Mouse (Mus musculus) T-helper 1 cell (primary cell): Measurements from ENCODE around the gene Pnliprp2.

Experiments used
- in situ Hi-C: fragments of 300-600 bp; cut with MboI, MseI; formaldehyde crosslinking; loops from one replicate; pipeline ENCODE4 v1.15.1; 2025; ENCODE audit warnings: high pct_unique_total_duplicates

Gene Pnliprp2

DNA sequence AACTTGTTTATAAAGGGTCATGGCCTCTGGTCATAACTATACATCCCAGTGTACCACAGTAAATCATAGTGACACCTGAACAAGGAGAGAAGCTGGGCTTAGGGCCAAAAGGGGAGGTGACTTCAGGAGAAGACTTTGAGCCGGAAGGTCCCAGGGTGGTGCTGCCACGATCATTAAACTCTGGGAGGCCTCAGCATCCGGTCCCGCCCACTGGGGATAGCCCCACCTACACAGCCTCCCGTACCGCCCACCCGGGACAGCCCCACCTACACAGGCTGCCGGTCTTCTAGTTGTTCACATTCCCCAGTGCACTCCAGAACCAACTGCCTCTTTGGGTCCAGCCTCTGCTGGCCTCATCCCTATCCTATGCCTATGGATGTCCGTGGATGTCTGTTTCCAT lies at the start of gene Pnliprp2:
Gene Pnliprp2, plus strand, starts transcription at position 297 of the 400 bp plus-strand sequence.
- in situ Hi-C loops, result loop anchor here (10.0 kb wide), 1 partner anchor 745 kb away; no protein-coding TSS in a partner anchor

DNA sequence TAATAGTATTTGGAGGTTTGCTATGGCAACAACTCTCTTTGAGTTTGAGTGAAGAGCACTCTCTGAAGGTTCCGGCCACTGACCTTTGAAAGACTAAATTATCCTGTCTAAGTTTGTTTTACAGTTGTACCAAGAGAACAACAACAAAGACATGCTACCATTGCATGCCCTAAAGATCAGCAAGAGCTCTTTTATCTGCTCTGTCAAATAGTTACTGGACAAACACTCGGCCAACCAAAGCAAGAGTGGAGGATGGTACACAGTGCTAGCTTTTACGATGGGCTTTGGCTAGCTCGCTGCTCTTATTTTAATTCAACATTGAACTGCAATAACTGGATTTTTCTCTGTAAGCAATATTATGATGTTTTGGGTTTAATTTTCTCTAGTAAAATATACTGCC lies 41.6 kb upstream of the Pnliprp2 start:
- in situ Hi-C loops, result no loop called here

DNA sequence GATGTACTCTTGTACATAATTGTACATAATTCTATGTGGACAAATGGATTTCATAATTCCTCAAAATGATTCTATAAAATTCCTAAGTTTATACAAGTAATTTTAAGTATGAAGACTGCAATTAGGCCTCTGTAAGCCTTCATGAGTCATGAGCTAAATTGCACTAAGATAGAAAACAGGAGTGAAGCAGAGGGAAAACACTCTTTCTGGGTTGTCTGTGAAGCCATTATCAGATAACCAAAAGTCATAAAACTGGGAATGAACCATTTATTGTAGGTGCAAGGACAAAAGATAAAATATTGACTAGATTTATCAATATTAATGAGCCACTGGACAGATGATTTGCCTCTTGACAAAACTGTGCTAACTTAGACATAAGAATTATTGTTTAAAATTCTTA lies 39.1 kb upstream of the Pnliprp2 start:
- in situ Hi-C loops, result no loop called here

DNA sequence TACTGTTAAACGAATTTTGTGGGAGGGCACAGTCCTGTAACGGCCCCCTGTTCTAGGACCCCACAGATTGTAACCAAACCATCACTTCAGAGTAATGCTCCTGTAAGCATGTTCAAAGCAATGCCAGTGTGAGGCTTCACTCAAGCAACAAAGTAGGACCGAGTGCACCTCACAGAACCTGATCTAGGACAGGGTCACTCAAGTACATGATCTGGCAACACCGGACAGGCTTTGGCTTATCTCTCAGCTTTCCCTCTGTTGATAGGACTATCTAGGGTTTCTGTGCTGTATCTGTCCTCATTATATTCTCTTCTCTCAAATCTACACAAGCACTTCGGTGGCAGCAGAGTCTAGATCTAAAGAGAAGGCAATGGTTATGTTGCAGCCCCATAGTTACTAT lies 33.0 kb upstream of the Pnliprp2 start:
- in situ Hi-C loops, result no loop called here

DNA sequence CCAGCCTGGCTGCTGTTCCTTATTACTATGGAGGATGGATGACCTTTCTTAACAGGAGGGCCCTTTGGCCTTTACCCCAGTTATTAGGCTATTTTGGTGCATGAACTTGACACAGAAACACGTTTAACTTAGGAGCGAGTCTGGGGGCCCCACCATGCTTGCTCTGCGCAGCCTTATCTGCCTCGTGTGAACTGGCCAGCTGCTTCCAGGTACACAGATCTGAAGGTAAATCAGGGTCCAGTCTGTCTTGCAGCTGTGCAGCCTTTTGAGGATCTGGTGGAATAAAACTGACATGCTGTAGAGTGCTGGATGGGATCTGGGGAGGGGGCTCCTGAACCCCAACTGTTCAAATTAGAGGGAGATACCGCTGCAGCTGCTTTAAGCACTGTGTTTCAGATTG lies 31.8 kb upstream of the Pnliprp2 start:
- in situ Hi-C loops, result no loop called here

DNA sequence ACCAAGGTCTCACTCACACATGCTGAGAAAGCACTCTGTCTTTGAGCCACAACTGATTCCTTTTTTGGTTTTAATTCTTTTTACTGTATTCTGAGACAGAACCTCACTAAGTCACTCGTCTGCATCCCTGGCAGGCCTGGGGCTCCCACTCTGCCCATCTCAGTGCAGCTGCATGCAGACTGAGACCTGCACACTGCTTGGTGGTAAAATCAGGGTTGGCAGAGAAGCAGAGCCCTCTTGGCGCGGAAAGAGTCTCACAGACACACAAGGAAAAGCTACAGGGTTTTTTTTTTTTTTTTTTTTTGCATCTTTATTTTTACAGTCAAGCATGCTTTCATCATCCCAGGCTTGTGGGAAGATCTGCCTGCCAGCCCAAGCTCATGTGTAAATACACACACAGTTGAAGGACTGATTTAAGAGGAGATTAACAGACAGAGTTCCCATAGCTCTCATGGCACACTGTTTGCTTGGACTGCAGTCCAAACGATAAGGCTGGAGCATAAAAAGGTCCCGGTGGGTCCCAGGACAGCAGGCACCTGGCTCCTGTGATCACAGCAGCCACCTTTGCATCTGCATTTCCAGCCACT lies 31.0 kb upstream of the Pnliprp2 start, which contains the start of gene Pnliprp1:
Gene Pnliprp1, plus strand, starts transcription at position 443 of the 587 bp plus-strand sequence.
- in situ Hi-C loops, result no loop called here

DNA sequence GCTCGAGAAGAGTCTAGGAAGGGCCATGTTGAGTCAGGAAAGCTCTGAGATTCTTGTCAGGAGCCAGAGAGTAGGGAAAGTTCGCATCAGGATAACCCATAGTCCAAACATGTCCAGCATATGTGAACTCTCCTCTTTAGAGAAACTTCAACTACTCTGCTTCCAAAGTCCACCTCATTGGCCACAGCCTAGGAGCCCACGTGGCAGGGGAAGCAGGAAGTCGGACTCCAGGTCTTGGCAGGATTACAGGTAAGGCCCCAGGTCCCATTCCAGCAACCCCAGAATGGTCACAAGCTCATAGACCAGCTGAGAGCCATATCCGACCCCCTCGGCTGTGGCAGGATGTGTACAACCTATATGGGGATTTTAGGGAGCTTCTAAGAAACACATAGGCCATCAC lies 26.3 kb upstream of the Pnliprp2 start:
- in situ Hi-C loops, result no loop called here

DNA sequence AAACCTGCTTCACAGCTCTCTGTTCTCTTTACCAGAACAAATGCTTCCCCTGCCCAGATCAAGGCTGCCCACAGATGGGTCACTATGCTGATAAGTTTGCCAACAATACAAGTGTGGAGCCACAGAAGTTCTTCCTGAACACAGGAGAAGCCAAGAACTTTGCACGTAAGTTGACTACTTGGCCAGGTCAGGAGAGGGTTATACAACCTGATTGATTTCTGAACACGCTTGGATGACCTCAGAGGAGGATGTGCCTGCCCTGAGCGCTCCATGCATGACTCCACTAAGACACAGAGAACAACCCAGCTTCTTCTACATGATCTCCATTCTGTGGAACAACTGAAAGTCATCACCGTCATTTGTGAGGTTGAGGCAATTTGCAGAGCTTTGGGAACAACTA lies 21.4 kb upstream of the Pnliprp2 start:
- in situ Hi-C loops, result no loop called here

DNA sequence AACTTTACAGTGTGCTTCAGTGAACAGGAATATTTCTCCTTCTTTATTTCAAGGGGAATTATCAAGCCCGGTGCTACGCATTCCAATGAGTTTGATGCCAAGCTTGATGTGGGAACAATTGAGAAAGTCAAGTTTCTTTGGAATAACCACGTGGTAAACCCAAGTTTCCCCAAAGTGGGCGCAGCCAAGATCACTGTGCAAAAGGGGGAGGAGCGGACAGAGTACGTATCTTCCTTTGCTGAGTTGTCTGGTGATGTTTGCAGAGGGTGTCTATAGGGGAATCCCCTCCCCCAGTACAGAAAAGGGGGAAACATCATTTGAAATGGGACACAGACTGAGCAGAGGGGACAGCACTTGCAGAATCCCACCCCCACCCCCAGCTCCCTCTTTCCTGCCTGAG lies 18.5 kb upstream of the Pnliprp2 start:
- in situ Hi-C loops, result no loop called here

DNA sequence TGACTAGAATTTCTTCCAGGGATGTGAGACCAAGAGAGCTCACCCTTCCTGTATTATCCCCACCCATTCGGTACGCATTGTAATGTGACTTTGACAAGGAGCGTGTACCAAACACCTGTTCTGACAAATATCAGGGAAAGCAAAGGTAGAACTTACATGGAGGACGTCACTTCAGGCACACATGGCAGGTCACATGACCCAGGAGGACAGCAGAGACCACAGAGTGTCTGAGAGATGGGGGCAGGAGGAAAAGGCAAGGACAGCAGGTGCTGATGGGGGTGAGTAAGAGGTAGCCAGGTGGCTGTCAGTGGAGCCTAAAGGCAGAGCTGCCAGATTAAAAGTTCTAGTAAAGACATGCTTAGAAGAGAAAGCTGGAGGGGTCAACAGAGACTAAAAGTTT lies 16.8 kb upstream of the Pnliprp2 start:
- in situ Hi-C loops, result no loop called here

DNA sequence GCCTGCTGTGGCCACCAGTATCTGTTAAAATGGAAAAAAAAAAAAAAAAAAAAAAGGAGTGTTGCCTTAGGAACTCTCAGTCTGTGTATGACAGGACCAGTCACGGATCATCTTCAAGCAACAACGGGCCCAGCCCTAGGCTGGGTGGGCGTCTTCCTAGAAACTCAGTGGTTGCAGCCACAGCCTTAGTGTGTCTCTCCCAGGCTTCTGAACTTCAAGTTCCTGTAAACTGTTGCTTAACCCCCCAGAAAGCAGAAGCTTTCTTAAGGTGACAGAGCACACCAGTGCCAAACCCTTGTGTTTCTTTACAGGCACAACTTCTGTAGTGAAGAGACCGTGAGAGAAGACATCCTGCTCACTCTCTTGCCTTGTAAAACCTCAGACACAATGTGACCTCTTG lies 15.8 kb upstream of the Pnliprp2 start:
- in situ Hi-C loops, result no loop called here

DNA sequence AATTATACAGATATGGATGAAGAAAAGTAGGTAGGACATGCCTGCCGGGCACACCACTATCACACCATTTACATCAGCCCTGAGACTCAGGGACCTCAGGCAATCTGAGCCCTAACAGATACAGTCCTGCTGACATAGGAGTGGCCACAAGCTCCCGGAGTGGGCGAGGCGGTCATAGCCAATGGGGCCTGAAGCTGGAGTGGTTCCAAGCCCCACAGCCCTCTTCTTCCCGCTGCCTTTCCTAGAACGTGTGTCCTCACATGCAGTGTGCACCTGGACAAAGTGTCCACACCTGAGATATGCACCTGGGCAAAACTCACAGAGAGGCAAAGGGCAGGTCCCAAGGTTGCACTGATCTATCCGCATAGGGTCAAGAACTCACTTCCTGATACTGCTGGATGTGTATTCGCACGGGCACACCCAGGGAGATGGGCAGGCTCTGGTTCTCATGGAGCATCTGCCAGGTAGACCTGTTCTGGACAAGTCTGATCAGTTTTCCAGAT lies 12.0 kb upstream of the Pnliprp2 start:
- in situ Hi-C loops, result no loop called here

DNA sequence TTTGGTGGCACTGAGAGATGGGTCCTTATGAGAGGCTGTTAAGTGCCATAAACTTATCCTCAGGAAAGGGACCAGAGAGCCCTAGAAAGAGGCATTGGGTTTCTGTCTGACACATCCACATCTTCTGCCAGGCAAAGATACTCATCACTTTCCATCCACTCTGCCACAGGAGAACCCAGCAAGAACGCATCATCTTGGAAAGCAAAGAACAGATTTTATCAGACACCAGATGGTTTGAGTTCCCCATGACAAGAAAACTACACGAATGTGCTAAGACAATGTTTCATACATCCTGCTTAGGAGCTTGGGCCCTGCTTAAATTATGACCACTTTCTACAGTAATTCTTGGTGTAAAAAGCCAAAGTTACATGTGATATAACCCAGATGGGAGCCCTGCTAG lies 8.7 kb upstream of the Pnliprp2 start:
- in situ Hi-C loops, result loop anchor here (10.0 kb wide), 1 partner anchor 754 kb away; no protein-coding TSS in a partner anchor

DNA sequence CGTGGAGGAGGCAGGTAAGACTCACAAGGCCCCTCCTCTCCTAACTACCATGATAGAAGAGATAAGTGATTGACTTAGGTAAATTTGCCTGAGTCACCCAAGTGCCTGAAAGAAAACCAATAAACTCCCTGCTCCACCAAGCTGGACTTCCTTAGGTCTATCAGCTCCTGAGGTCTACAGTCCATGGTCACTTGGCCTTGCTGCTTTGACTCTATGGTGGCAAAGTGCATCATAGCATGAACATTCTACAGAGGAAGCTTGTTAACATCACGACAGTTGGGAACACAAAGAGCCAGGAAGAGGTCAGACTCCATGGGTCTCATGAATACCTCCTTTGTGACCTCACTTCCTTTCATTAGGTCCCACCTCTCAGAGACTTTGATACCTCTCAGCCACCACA lies 8.0 kb upstream of the Pnliprp2 start:
- in situ Hi-C loops, result loop anchor here (10.0 kb wide), 1 partner anchor 753 kb away; no protein-coding TSS in a partner anchor

DNA sequence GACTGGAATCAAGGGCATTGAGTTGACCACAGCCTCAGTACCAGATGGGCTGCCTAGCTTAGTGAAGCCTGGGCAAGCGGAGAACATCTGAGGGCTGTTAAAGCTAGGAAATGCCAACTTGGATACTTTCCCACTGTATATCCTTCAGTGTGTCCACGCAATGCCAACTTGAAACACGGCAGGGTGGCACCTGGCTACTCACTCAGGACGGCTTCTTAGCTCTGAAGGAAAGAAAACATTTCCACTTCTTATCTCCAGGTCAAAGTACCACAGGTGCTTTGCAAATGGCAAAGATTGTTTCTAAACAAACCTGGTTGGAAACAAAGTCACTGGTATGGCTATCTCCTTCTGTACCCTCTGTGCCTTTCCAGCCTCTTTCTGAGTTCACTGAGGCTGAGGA lies 648 bp upstream of the Pnliprp2 start:
- in situ Hi-C loops, result loop anchor here (10.0 kb wide), 1 partner anchor 746 kb away; no protein-coding TSS in a partner anchor

DNA sequence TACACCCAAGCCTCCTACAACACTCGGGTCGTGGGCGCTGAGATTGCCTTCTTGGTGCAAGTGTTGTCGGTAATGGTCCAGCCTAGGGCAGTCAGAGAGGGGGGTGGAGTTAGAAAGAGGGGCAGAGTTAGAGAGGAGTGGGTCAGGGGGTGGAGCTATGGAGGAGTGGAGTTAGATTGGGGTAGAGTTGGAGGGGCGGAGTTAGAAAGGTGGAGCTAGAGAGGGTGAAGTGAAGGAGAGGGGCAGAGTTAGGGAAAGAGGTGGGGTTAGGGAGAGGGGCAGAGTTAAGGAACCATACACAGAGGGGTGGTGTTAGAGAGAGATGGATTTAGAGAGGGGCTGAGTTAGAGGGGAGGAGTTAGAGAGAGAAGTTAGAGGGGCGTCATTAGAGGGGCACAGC lies 2.8 kb downstream of the Pnliprp2 start:
- in situ Hi-C loops, result no loop called here

DNA sequence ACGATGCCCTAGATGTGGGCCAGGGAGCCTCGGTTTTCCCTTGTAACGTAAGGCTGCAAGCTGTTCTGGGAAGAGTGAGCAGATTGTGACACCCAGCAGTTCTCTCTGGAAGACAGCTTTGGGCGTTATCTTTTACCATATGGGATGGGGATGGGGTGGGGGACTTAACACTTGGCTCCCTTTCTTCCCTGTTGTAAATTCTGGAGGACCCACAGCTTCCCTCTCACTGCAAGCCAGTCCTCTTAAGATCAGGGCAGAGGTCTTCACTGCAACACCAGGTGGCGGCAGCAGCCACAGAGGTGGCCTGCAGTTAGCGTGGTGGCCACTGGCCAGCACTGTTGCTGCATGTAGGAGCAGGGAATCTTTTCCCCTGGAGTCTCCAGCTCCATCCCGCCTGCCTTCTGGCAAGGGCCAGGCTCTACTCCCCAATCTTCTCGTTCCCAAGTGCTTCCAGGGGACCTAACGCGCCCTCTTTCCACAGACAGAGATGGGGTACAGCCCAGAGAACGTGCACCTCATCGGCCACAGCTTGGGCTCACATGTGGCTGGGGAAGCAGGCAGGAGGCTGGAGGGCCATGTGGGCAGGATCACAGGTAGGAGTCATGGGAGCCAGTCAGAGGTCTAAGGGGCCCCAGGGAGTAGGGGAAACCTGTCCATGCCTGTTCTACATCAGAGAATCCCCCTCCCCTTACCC lies 3.5 kb downstream of the Pnliprp2 start:
- in situ Hi-C loops, result no loop called here

DNA sequence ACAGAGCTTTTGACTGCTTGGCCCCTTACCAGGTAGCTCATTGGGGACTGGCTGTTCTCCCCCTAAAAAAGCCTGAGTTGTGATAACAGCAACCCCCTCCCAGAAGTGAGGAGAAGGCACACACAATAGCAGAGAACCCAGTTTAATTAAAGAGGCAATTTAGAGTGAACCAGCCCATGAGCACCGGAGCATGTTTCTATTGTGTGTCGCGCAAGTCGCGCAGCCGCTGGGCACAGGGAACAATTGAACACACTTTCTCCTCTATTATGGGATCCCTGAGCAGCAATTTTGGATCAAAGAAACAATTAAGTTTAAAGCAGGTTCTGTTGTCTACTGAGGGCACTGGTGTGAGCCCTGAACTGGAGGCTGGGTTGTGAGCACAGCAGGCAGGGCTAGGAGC lies 7.8 kb downstream of the Pnliprp2 start:
- in situ Hi-C loops, result no loop called here

DNA sequence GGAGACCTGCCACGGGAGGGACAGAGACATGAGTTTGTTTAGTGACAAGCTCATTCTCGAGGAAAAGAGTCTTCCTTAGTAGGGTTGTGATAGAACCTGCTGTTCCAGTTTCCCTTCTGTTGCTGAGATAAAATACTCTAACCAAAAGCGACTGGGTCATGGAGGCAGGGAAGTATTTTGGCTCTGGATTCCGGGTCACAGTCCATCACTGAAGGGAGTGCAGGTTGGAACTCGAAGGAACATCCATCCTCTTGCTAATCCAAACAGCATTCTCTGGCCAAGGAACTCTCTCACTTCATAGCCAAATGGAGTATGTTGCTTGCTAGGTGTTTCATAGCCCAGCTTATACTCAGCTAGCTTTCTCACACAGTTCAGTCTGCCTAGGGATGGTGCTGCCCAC lies 16.9 kb downstream of the Pnliprp2 start:
- in situ Hi-C loops, result loop anchor here (10.0 kb wide), 1 partner anchor 748 kb away; no protein-coding TSS in a partner anchor

DNA sequence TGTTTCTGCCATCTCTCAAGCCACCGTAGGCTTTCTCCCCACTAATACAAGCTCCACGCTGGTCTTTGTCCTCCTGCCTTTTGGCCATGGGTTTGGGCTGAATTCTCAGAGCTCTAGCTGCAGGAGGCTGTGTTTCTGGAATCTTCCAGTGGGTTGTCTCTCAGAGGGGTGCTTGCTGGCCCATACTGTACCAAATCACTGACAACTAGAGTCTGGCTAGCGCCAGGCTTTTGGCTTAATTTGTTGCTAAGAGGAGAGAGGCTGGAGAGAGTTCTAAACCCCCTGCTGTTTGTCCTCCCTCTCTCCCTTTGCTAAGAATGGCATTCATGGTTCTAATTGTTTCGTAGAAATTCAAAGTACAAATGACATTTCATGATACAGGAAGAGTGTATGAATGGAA lies 22.0 kb downstream of the Pnliprp2 start:
- in situ Hi-C loops, result no loop called here

DNA sequence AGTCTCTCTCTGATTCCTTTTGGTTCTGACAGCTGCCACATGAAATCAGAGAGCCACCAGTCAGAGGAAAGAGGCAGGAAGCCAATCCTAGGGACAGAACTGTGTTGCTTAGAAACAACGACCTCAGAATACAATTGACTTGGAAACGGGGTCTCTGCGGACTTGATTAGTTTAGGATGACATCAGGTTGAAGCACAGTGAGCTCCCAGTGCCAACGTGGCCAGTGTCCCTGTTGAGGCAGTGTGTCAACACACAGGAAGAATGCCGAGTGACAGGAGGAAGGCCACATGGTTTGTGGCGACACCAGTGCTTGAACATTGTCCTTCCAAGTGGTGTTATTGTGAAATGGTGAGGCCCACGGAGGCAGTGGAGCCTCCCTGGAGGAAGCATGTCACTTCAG lies 24.4 kb downstream of the Pnliprp2 start:
- in situ Hi-C loops, result no loop called here

DNA sequence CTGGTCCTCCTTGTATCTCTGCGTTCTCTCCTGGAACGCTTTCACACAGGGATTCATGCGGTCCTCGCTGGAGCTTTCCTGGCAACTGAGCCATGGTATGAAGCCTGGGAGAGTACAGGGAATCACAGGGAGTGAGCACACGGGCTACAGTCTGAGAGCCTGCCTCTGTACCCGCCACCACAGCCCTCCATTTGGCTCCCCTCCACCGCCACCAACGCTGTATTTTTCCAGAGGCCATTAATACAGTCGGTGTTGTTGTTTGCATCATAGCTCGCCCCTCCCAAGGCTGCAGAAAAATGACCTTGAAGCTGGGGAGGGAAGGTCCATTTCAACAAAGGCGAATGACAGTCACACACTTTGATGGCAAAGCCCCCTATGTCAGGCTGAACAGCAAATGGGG lies 29.7 kb downstream of the Pnliprp2 start:
- in situ Hi-C loops, result no loop called here

DNA sequence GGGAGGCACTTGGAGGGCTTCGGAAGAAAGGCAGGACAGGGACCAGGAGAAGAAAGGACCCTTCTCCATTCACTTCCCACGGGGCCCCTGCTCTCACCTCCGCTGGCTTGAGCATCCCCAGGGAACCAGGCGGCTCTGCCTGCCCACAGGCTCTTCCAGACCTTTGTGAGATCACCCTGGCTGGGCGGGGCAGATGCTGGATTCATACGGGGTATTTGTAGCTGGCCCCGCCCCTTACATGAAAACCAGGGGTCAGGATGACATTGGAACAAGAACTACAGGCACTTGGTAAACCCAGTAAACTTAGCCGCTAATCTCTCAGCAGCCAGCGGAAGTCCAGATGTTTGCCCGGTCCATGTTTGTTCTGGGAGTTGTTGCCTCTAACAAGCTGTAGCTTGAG lies 34.8 kb downstream of the Pnliprp2 start, which contains the start of gene 1700019N19Rik:
Gene 1700019N19Rik, minus strand, starts transcription at position 178 of the 400 bp plus-strand sequence.
- in situ Hi-C loops, result no loop called here
